Mouse (Mus musculus) lung, postnatal 25 days (tissue): ENCODE results near the gene Tomm70a.
"Not testable (repeated sequence)": the region's sequence is repeated elsewhere in the genome, so short reads cannot be mapped to it uniquely, and the experiment has no call there.

ENCODE experiments used
- DNase-seq: peaks from one replicate; pipeline ENCODE4 v3.0.0; 2022; ENCODE audit warnings: low spot score

Tomm70a gene

DNA sequence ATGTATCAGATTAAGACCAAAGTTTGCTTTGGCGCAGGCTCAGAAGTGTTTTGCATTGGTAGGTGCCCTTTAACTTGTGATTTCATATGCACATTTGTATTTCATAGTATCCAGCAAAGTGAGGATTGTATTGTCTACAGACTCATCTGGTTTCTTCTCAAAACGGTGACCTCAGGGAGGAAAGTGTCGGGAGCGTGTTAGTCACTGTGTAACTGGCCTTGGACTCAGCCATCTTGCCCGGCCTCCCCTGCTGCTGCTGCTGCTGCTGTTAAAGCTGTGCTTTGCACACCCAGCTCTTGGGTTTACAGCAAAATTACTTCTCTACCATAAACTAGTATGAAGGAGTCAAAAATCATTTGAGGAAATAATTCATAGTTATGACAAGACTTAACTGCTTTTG lies 23.2 kb downstream of the Tomm70a start:
- DNase-seq, result no peak

DNA sequence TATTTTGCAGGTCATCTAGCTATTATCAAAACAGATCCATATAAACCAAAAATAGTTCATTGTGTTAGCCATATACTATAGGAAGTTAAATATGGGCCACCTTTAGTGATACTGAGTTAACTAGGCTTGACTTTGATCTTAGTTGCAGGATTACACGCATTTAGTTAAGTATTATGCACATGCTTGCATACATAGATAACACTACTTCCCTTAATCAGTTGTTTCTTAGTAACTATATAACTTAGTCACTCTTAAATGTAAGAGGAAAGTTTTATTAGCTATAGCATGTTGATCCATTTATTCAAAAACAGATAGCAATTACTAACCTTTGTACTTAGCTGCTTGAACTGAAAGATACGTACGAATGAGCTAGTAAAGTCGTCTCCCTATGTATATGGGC lies 29.9 kb downstream of the Tomm70a start:
- DNase-seq, result no peak

DNA sequence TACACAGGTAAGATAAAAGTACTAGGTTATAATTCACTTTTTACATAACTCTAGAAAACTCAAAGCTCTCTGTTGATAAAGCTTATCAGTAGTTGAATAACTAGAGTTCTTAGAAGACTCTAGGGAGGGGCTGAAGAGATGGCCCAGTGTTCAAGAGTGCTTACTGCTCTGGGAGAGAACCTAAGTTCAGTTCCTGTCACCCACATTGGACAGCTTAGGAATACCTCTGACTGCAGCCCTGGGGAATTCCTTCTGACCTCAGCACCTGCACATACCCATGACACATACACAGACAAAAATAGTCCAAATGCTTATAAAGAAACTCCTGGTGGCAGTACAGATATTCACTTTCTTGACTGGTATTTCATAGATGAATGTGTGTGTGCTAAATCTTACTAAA lies 34.4 kb downstream of the Tomm70a start:
- no peak for DNase-seq

DNA sequence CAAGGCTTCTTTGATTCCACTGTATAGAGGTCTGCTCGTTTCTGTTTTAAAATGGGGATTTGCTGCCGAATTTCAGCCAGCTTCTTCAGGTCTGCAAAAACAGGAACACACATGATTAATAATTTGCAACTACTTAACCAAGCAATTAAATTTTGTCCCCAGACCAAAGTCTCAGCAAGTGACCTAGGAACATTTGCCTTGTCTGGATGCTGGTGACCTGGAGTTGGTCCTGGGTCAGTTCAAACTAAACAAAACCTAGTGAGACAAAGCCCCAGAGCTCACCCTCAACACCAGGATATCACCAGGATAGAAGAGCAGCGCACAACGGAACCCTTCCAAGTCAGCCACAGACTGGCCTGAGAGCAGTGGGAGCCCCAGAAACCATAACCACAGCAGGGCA lies 35.6 kb downstream of the Tomm70a start:
- no peak for DNase-seq

DNA sequence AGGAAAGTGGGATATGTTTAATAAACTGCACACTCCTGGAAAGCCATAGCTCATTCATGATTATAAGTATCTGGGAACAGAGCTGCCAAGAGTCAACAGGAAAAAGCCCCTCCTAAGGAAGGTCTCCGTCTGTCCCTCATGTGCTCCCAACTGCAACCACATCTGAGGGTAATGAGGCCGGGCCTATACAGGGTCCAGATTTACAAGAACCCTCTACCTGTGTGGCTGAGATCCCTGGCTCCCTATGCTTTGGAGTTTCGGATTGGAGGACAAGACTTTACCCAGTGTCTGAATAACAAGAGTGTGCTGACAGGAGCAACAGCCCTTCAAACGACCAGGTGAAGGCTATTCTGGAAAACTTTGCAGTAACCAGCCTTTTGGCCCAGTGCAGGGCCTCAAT lies 36.2 kb downstream of the Tomm70a start:
- DNase-seq, result no peak

DNA sequence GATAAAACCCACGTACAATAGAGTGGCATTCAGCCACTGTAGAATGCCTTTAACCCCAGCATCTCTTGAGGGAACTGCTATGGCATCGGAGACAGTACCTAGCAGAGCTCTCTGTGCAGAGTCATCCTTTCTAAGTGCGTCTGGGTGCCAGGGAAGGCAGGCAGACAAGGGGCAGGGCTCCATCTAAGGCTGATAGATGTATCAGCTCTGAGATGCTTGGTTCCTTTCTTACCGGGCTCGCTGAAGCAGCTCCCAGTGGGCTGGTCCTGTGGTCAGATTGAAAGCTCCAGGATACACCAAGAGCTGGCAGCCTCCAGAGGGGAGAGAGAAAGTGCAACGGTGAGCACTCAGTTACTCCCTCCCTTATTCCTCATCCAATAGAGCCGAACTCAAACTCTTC lies 38.3 kb downstream of the Tomm70a start:
- peak; percentile 36 for DNase-seq

DNA sequence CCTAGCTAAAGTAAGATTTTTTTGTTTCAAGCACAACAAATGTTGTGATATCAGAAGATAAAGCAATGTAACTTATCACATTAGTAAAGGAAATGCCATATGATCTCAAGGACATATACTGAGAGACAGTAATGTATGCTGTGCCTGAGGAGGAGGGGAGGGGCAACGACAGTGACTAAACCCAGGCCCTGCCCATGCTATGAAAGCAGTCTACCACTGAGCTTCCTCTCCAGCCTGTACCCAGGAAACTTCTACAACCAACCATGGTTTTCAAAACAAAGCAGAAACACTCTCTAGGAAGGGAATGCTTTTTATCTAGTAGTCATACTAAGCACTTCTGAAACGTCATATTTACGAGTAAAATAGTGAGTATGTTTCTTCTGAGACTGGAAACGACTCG lies 41.3 kb downstream of the Tomm70a start:
- no peak for DNase-seq

DNA sequence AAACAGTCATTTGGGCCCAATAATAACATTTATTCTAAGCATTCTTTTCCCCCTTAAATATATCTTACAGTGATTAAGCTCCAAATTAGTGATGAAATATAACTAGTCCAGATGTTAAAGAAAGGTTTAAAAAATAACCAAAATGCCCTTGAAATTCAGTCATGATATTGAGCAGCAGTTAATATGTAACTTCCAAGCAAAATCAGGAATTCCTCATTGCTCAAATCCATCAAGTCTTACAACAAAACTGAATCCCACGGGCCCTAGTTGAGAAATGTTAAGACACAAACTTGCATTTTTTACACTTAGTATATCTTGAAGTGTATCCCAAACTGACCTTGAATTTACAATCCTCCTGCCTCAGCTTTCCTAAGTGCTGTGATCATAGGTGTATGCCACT lies 42.2 kb downstream of the Tomm70a start:
- no peak for DNase-seq

DNA sequence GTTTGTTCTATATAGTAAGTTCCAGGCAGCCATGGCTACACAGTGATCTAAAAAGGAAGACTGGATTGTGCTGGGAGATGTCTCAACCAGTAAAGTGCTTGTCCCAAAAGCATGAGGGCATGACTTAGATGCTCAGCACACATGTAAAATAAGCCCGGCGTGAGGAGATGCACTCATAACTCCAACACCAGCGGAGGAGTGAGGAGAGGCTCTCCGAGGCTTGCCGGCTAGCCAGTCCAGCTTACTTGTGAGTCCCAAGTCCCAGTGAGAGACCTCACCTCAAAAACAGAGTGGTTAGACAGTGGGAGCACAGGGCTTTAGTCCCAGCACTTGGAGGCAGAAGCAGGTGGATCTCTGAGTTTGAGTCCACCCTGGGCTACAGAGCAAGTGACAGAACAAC lies 43.7 kb downstream of the Tomm70a start:
- DNase-seq, result no peak

DNA sequence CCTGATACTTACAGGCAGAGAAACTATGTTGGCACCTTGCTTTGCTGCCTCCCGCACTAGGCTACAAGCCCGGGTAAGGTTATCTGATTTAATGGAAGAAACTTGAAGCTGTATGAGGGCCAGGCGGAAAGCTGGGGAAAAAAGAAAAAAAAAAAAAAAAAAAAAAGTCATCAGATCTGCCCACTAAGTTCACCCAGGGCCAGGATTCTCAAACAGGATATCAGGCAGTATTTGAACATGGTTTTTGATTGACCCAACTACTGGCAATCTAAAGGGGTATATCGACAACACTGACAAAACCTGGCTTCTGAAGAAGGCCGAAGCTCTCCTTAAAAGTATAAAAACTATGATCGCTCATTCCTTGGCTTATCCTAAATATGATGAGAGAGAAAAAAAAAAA lies 44.6 kb downstream of the Tomm70a start:
- no peak for DNase-seq

DNA sequence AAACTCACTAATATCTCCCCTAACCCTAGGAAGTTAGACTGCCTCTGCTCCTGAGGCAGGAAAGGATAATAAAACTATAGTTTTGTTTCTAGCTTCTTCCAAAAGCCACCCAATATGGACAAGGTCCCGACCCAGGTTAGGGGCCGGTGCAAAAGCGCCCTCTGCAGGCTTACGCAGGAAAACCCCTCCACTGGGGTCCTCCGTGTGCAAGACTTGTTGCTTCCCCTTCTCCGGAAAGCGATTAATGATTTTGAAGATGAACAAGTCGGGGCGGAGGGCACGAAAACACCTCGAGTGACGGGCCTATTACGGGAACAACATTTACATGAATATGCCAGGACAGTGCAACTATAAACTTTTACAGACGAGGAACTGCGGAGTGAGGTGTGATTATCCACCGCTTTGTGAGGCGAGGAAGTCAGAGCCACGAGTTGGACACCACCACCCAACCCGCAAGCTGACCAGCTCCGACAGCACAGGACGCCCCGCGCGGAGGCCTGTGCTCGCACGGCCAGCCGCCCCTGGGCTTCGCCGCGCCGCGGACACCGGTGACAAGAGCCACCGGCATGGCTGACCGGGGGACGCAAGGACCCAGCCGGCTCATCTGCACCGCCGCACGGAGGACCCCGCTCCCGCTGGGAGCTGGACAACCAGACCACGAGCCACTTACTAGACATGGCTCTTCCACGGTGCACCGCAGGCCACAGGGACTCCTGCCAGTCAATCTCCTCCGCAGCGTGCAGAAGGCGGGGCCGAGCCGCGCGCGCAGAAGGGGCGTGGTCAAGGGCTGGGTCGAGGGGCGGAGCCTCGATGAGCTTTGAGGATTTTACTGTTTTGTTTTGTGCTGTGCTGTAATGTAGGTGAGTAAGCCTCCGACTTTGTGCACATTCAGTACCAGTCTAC lies 45.4 kb downstream of the Tomm70a start, which contains the start of gene Nit2:
Gene Nit2, minus strand, starts transcription at position 731 of the 903 bp plus-strand sequence.
- peak; percentile 94 for DNase-seq

DNA sequence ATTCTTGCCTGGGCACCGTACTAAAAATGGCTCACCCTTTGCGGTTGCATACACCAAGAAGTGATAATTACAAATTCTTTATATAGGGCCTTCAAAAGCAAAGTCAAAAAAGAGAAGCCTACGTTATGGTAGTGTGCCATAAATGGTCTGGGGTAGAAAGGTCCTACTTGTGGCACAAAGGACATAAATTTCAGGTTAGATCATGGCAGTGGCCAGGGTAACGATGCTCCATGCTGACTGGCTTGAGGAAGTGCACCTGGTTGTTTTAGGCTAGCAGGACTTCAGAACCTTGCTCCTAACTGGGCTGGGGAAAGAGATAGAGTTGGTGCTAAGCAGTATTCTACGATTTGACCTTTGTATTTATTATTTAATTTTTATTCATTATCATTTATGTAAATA lies 46.0 kb downstream of the Tomm70a start:
- DNase-seq, result no peak

DNA sequence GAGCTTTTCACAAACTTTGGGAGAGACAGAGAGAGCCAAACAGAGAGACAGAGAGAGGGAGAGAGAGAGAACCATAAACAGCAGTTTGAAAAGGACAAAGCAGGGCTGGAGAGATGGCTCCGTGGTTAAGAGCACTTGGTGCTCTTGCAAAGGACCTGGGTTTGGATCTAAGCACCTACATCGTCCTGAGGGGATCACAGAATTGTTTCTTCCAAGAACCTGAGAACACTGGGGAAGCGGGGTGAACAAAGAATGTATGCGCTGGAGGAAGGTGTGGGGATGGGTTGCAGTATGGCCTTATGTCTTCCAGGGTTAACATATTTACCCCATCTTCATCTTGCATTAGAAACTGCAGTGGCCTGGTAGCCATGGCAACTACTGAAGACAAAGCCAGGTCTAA lies 46.7 kb downstream of the Tomm70a start:
- no peak for DNase-seq

DNA sequence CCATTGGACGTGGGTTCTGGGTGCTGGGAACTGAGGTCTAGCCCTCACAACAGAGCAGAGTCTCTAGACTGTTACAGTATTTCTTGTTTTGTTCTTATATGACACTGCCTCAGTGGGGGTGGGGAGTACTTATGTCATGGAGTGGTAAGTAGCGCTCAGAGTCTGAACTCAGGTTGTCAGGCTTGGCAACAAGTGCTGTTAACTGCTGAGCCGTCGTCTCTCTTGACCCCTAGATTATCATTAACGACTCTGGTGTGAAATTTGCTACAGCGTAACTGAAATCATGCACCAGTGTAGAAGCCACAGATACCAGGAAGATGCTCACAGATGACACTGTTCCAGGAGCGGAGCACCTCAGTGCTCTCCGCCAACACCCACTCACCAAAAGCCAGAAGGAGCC lies 49.7 kb downstream of the Tomm70a start:
- DNase-seq, result no peak

DNA sequence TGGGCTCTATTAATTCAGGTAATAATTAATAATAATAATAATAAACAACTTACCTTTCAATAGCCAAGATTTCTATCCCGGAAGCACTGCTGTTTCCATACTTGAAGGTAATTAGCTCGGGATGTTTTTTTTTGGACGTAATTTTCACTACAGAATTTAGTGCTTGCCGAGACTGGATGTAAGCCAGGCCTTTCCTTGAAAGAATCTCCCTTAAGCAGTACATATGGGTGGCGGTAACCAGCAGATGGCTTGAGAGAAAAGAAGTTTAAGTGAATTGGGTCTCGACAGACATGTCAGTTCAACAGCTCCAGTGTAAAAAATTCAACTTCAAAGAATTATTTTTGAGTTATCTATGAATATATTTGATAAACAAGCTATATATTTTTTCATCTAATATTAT lies 50.1 kb downstream of the Tomm70a start:
- no peak for DNase-seq

DNA sequence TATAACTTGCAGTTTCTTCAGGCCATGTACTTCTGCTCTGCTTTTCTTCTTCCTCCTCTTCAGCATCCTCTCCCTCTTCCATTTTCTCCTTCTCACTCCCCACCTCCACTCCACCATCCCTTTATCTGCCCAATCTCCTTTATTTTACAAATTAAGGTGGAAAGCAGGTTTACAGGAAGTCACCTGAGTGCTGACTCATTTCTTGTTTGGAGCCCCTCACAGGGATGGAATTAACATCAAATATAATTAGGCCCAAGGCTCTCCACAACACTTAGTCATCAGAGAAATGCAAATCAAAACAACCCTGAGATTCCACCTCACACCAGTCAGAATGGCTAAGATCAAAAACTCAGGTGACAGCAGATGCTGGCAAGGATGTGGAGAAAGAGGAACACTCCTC lies 53.0 kb downstream of the Tomm70a start:
- DNase-seq, result not testable (repeated sequence)

DNA sequence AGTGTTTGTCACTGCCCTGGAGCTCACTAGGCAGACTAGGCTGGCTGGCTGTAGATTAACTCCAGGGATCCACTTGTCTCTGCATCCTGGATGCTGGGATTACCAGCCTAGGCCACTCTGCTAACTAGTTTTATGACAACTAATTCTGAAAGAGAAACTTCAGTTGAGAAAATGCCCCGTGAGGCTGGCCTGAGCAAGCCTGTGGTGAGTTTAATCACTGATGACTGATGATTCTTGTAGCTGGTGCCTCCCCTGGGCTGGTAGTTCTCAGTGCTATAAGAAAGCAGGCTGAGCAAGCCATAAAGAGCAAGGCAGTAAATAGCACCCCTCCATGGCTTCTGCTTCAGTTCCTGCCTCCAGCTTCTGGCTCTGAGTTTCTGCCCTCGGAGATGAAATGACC lies 54.2 kb downstream of the Tomm70a start:
- no peak for DNase-seq

DNA sequence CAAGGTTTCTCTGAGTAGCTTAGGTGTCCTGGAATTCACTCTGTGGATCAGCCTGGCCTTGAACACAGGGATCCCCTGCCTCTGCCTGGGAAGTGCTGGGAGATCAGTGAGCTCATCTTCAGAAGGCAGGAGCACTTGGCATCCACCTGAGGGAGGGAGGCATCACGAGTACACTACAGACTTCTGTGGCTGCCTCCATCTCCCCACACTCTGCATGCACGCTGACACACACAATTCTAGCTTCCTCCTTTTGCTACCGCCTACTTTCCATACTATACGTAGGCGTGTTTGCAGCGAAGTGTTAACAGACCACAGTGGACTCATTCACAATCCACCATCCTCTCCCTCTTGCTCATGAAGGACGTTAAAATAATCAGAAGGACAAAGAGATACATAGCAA lies 54.8 kb downstream of the Tomm70a start:
- DNase-seq, result no peak

DNA sequence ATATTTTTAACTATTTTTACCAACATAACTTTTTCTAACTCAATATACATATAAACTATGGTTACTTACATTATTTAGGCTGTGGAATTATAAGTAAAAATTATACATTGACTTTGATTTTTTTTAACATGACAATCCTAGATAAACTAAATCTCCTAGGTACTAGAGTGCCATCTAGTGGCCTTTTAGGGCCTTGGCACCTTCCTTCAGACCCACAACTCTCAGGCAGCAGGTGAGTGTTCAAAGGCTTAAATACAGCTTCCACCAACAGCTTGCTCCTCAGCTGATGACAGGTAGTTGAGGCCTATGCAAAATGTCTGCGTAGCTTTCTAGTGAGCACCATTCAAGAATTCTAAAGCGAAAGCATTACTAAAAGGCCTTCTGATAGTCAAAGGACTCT lies 55.8 kb downstream of the Tomm70a start:
- peak; percentile 51 for DNase-seq

DNA sequence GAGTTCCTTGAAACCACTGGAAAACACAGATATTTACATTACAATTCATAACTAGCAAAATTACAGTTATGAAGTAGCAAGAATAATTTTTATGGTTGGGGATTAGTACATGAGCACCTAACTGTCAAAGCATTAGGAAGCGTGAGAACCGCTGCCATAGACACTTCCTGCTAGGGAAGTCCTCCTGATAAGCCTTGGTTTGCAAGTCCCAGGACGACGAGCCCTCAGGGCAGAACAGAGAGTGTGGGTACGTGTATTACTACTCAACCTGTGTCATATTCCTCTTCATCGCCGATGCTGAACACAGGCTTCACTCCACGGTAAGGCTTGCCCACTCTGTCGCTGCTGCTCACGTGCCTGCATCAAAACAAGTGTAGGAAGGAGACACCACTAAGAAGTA lies 56.2 kb downstream of the Tomm70a start:
- DNase-seq, result no peak

DNA sequence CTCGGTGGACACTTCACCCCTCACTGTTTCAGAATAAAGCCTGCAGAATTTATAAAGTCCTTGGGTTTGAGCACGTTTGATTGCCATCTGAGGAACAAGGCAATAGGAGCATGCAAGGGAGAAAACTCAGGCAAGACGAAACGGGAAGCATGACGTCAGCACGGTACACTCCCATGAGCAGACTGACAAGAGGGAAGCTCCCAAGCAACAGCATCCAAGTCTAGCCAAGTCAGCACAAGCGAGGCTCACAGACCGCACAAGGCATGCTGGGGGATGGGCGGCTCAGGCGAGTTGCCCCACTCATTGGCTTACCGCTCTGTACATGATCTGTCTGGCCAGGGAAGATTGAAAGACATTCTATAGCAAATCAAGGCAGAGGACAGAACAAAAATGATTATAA lies 59.7 kb downstream of the Tomm70a start:
- peak; percentile 16 for DNase-seq

DNA sequence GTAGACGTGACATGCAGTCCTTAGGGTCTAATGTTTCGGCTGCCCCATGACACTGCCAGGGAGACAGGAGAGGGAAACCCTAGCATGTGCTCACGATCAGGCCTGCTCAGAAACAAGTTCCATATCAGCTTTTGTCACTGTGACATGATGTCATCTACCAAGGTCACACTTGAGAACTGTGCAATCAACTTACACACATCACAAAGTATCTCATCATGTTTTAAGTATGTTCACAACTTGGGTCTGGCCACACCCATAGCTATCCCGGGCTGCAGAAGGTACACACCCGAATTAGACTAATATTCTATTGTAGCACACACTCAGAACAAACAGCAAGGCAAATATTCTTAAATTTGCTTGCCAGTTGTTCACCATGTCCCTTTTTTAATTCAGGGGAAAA lies 60.5 kb downstream of the Tomm70a start:
- DNase-seq, result no peak

DNA sequence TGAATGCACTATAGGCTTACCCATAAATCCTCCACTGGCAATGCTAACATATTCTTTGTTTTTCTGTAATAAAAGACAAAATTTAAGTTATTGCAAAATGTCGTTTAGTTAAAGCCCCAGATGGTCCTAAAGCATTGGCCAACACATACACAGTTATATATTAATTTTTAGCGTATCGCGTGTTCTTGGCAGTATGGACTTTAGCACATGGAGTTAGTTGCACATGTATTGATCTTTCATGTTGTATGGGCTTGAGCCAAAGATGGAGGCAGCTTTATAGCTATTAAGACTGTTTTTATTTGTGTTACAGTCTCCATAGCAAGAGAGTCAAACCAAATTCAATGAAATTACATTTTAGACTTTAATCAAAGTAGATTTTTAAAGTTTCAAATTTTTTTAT lies 65.1 kb downstream of the Tomm70a start:
- no peak for DNase-seq

DNA sequence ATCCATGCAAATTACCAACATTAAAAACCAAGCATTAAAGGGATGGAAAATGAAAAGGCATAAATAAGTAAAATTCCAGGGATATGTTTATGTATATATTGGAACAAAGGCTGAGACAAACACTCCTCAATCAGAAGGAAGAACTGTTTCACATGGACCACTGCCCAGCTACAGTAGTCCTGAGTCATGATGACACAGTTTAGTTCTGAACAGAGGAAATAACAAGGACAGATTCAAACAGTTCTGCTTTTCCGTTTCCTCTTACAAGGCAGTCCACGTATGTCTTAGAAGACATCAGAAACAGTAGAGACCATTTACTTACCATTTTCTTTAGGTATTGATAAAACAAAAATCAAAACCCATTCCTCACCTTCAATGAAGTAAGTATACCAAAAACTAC lies 68.0 kb downstream of the Tomm70a start:
- DNase-seq, result peak; percentile 28
